Mouse (Mus musculus) forebrain, postnatal 0 days (tissue): ENCODE results near the gene Gm11214. TPM values are rescaled to one million over a fixed set of nuclear protein-coding genes. Genes with fewer than 3 reads are reported as not detected.

Source experiments
- ATAC-seq: fragments of 200-750 bp; cut with Nextera tagmentation; 2 replicates; pipeline ENCODE4 v1.8.0; 2017; ENCODE audit warnings: mild to moderate bottlenecking, moderate library complexity
- DNase-seq: peaks from one replicate; pipeline ENCODE4 v3.0.0-alpha.2; 2015
- H3K27ac ChIP-seq: fragments of 300-500 bp; sonication (generic); 2 replicates; pipeline ENCODE4 v1.5.1; 2014; ENCODE audit warnings: low read depth, mild to moderate bottlenecking, antibody characterized with exemption, low read length, moderate library complexity, mixed read lengths
- H3K27me3 ChIP-seq: fragments of 300-500 bp; sonication (generic); 2 replicates; pipeline ENCODE4 v1.6.1; 2014; ENCODE audit warnings: mild to moderate bottlenecking, low read length, mixed read lengths; ENCODE audit not compliant: insufficient read depth
- H3K36me3 ChIP-seq: fragments of 300-500 bp; sonication (generic); 2 replicates; pipeline ENCODE4 v1.6.1; 2014; ENCODE audit warnings: mild to moderate bottlenecking, moderate library complexity; ENCODE audit not compliant: insufficient read depth
- H3K4me1 ChIP-seq: fragments of 300-500 bp; sonication (generic); 2 replicates; pipeline ENCODE4 v1.6.1; 2014; ENCODE audit warnings: antibody characterized with exemption; ENCODE audit not compliant: insufficient read depth
- H3K4me2 ChIP-seq: fragments of 300-500 bp; sonication (generic); 2 replicates; pipeline ENCODE4 v1.6.1; 2014; ENCODE audit warnings: low read depth, mild to moderate bottlenecking, moderate library complexity
- H3K4me3 ChIP-seq: fragments of 300-500 bp; sonication (generic); 2 replicates; pipeline ENCODE4 v1.5.1; 2014; ENCODE audit warnings: low read depth, low read length, mixed read lengths
- H3K9ac ChIP-seq: fragments of 300-500 bp; sonication (generic); 2 replicates; pipeline ENCODE4 v1.6.1; 2014; ENCODE audit warnings: mild to moderate bottlenecking
- H3K9me3 ChIP-seq: fragments of 300-500 bp; sonication (generic); 2 replicates; pipeline ENCODE4 v1.6.1; 2016; ENCODE audit warnings: low read length
- CTCF ChIP-seq: sonication (generic); IDR thresholded peaks from 2 replicates; pipeline ENCODE4 v1.5.1; 2016; ENCODE audit warnings: antibody characterized with exemption, control low read depth, low read depth
- WGBS: fragments of 180-500 bp; shearing (Covaris S2); extraction: QIAGEN DNeasy Blood & Tissue Kit; methylation state at CpG from one replicate; pipeline ENCODE4 v1.1.7; 2014; 5-methylcytosine and 5-hydroxymethylcytosine counted together
- polyA plus RNA-seq: library from polyadenylated mRNA; unstranded; fragments of >200 nt; fragmentation: Nextera tagmentation; extraction: Ambion mirVana; gene quantifications from 2 replicates; pipeline ENCODE4 v1.2.1, GENCODE M21; 2015
- total RNA-seq: library from RNA; depleted of rRNA; stranded (reverse); fragments of >200 nt; gene quantifications from 2 replicates; pipeline ENCODE4 v1.2.3, GENCODE M21; 2014; rRNA removed

Gene Gm11214
- not detected in 2 replicates for total RNA-seq
- polyA plus RNA-seq, result not detected in 2 replicates

GRCm38 (mm10) chr4:63663279-63663678 lies at the start of gene Gm11214:
Gene Gm11214, minus strand, starts transcription at chr4:63663379.
- H3K27ac ChIP-seq, result no peak within 1 kb of the TSS
- H3K4me1 ChIP-seq, result no peaks in the 10 kb centered on the region
- 93% methylated on average over 6 of the region's 6 CpGs for WGBS
- H3K4me3 ChIP-seq, result no peak within 1 kb of the TSS
- H3K27me3 ChIP-seq, result no peaks in the 10 kb centered on the region
- H3K4me2 ChIP-seq, result no peak within 1 kb of the TSS
- H3K9me3 ChIP-seq, result no peaks in the 10 kb centered on the region
- H3K9ac ChIP-seq, result no peak within 1 kb of the TSS
- DNase-seq (peak; percentile 29), ATAC-seq (no peak)
- no peak for TF ChIP-seq CTCF
- no peaks in the 10 kb centered on the region for H3K36me3 ChIP-seq

GRCm38 (mm10) chr4:63711886-63712285 lies 48.7 kb upstream of the Gm11214 start:
- no peaks in the 10 kb centered on the region for H3K9me3 ChIP-seq
- H3K4me1 ChIP-seq, result no peaks in the 10 kb centered on the region
- ATAC-seq, result no peak
- no peak overlapping the region for H3K4me2 ChIP-seq
- H3K36me3 ChIP-seq, result no peaks in the 10 kb centered on the region
- no peak overlapping the region for H3K27ac ChIP-seq
- WGBS, result 90% methylated on average over 5 of the region's 5 CpGs
- H3K9ac ChIP-seq, result no peak overlapping the region
- no peak for TF ChIP-seq CTCF
- no peaks in the 10 kb centered on the region for H3K27me3 ChIP-seq
- no peak overlapping the region for H3K4me3 ChIP-seq
- no peak for DNase-seq

- Histone ChIP-seq H3K9ac (no peak overlapping the region), H3K27ac (no peak overlapping the region), H3K4me3 (no peak overlapping the region), H3K4me1 (no peaks in the 10 kb centered on the region), H3K36me3 (no peaks in the 10 kb centered on the region), H3K4me2 (no peak overlapping the region), H3K9me3 (no peaks in the 10 kb centered on the region), H3K27me3 (no peaks in the 10 kb centered on the region)
- ATAC-seq (no peak), DNase-seq (no peak)
- TF ChIP-seq CTCF, result no peak
- WGBS, result 75% methylated on average over 8 of the region's 8 CpGs
These were observed 47.4 kb upstream of the Gm11214 start for GRCm38 (mm10) chr4:63710431-63711220.

- H3K27ac ChIP-seq, result peak overlapping the region; percentile 29; the same call in 1 of the 2 replicates
- TF ChIP-seq CTCF, result no peak
- H3K27me3 ChIP-seq, result no peaks in the 10 kb centered on the region
- DNase-seq (peak; percentile 20), ATAC-seq (peak; percentile 76)
- WGBS, result 35% methylated on average over 1 of the region's 1 CpGs
- H3K4me2 ChIP-seq, result no peak overlapping the region
- no peak overlapping the region for H3K9ac ChIP-seq
- no peak overlapping the region for H3K4me3 ChIP-seq
- H3K36me3 ChIP-seq, result no peaks in the 10 kb centered on the region
- H3K4me1 ChIP-seq, result no peaks in the 10 kb centered on the region
- no peaks in the 10 kb centered on the region for H3K9me3 ChIP-seq
These were observed 43.2 kb upstream of the Gm11214 start for GRCm38 (mm10) chr4:63706279-63706971.

- Histone ChIP-seq H3K4me1 (no peaks in the 10 kb centered on the region), H3K4me3 (no peak overlapping the region), H3K9ac (no peak overlapping the region), H3K36me3 (no peaks in the 10 kb centered on the region), H3K4me2 (no peak overlapping the region), H3K9me3 (no peaks in the 10 kb centered on the region), H3K27ac (no peak overlapping the region), H3K27me3 (no peaks in the 10 kb centered on the region)
- DNase-seq, result no peak
- ATAC-seq, result no peak
- TF ChIP-seq CTCF, result no peak
- WGBS, result 86% methylated on average over 5 of the region's 5 CpGs
These were observed 41.1 kb upstream of the Gm11214 start for GRCm38 (mm10) chr4:63704232-63704631.

- Histone ChIP-seq H3K27ac (no peak overlapping the region), H3K9ac (no peak overlapping the region), H3K4me3 (no peak overlapping the region), H3K36me3 (no peaks in the 10 kb centered on the region), H3K9me3 (no peaks in the 10 kb centered on the region), H3K4me2 (no peak overlapping the region), H3K27me3 (no peaks in the 10 kb centered on the region), H3K4me1 (no peaks in the 10 kb centered on the region)
- no peak for DNase-seq
- no peak for TF ChIP-seq CTCF
- WGBS, result 96% methylated on average over 2 of the region's 2 CpGs
- ATAC-seq, result no peak
These were observed 40.5 kb upstream of the Gm11214 start for GRCm38 (mm10) chr4:63703686-63704085.
